In genomic region chr17:8433121-8433977, GRCm38 (mm10) we compare ENCODE assay signal across 12 mouse cellular contexts. TPM values are rescaled to one million over a fixed set of nuclear protein-coding genes. Genes with fewer than 3 reads are reported as not detected.
DNase-seq lines count a peak whose midpoint lies in the region; ATAC-seq and TF ChIP-seq lines count a peak whose summit lies in the region.
"Had no signal": no experiment of that assay in that cellular context is flagged by ENCODE, and none has a peak within 500 bp of the region (broad histone marks: within the 10 kb centered on the region; RNA-seq: fewer than 3 reads in every experiment).

No protein-coding gene starts in this region.

- no peak for TF ChIP-seq EP300 in stomach, postnatal 0 days (optimal IDR thresholded peaks at IDR 0.05)

- TF ChIP-seq CTCF in stomach, postnatal 0 days (IDR thresholded peaks at IDR 0.05; ENCODE audit: low read depth): no peak
- TF ChIP-seq CTCF in gastrocnemius, adult 2 months (IDR thresholded peaks at IDR 0.05): no peak

- peaks cover 99% of the 10 kb centered on the region for H3K27me3 ChIP-seq in lung, embryonic 15.5 days
- peaks cover 98% of the 10 kb centered on the region for H3K27me3 ChIP-seq in limb, embryonic 14.5 days (ENCODE audit: control insufficient read depth, insufficient read depth, low read length)
- H3K27me3 ChIP-seq in stomach, postnatal 0 days (ENCODE audit: control insufficient read depth, insufficient read depth, low read length): peaks cover 24% of the 10 kb centered on the region

- peak overlapping the region; percentile 53 for H3K4me2 ChIP-seq in lung, embryonic 15.5 days
- peak overlapping the region; percentile 49 for H3K4me2 ChIP-seq in limb, embryonic 14.5 days (replicated peaks; ENCODE audit: low read depth, low read length, severe bottlenecking)
- H3K4me2 ChIP-seq in stomach, postnatal 0 days (replicated peaks; ENCODE audit: low read depth): 0 out of 2 replicates have a peak overlapping the region, but pooled peaks have one; percentile 27

- peak; percentile 32; the same call in 1 of the 2 replicates for ATAC-seq in lung, embryonic 15.5 days (ENCODE audit: borderline replicate concordance, extremely low read depth, low FRiP score, low TSS enrichment)
- ATAC-seq in limb, embryonic 14.5 days (ENCODE audit: low FRiP score, low read depth): no peak
- ATAC-seq in stomach, postnatal 0 days (ENCODE audit: low FRiP score, low TSS enrichment): no peak; the same call in 1 of the 2 replicates

- no peaks in the 10 kb centered on the region for H3K9me3 ChIP-seq in lung, embryonic 15.5 days
- no peaks in the 10 kb centered on the region for H3K9me3 ChIP-seq in limb, embryonic 14.5 days (ENCODE audit: control insufficient read depth, low read length)
- no peaks in the 10 kb centered on the region for H3K9me3 ChIP-seq in stomach, postnatal 0 days (ENCODE audit: control insufficient read depth, low read length)

- no peak overlapping the region for H3K9ac ChIP-seq in lung, embryonic 15.5 days
- H3K9ac ChIP-seq in limb, embryonic 14.5 days (ENCODE audit: low read depth, low read length, severe bottlenecking): no peak overlapping the region
- H3K9ac ChIP-seq in stomach, postnatal 0 days (ENCODE audit: low read length): no peak overlapping the region

- peak overlapping the region; percentile 27 for H3K4me3 ChIP-seq in lung, embryonic 15.5 days
- H3K4me3 ChIP-seq in limb, embryonic 14.5 days (replicated peaks; ENCODE audit: low read length): peak overlapping the region; percentile 27
- H3K4me3 ChIP-seq in stomach, postnatal 0 days (ENCODE audit: low read depth, low read length): 0 out of 2 replicates have a peak overlapping the region, but pooled peaks have one; percentile 12
- no peak overlapping the region for H3K4me3 ChIP-seq in gastrocnemius, adult 2 months

- intact Hi-C loops in gastrocnemius, adult 2 months (cut with DNase I): no loop called here

- H3K4me1 ChIP-seq in lung, embryonic 15.5 days: peaks cover 15% of the 10 kb centered on the region
- H3K4me1 ChIP-seq in limb, embryonic 14.5 days (ENCODE audit: control insufficient read depth, insufficient read depth, low read length): peaks cover 19% of the 10 kb centered on the region
- no peaks in the 10 kb centered on the region for H3K4me1 ChIP-seq in stomach, postnatal 0 days (replicated peaks; ENCODE audit: control insufficient read depth, insufficient read depth)

- no peaks in the 10 kb centered on the region for H3K36me3 ChIP-seq in lung, embryonic 15.5 days
- no peaks in the 10 kb centered on the region for H3K36me3 ChIP-seq in limb, embryonic 14.5 days (ENCODE audit: control insufficient read depth, insufficient read depth, low read length)
- no peaks in the 10 kb centered on the region for H3K36me3 ChIP-seq in stomach, postnatal 0 days (ENCODE audit: control insufficient read depth, insufficient read depth, low read length)

- TF ChIP-seq POLR2A in limb, embryonic 14.5 days (IDR thresholded peaks at IDR 0.05; ENCODE audit: borderline replicate concordance, extremely low read depth, insufficient read depth, insufficient read length): no peak

- WGBS in lung, embryonic 15.5 days: under 1% methylated on average over 52 of the region's 52 CpGs
- under 1% methylated on average over 52 of the region's 52 CpGs for WGBS in limb, embryonic 14.5 days
- under 1% methylated on average over 52 of the region's 52 CpGs for WGBS in stomach, postnatal 0 days

- no peak overlapping the region for H3K27ac ChIP-seq in lung, embryonic 15.5 days
- H3K27ac ChIP-seq in limb, embryonic 14.5 days (replicated peaks; ENCODE audit: low read depth, low read length): no peak overlapping the region
- no peak overlapping the region for H3K27ac ChIP-seq in stomach, postnatal 0 days (replicated peaks)
- no peak overlapping the region for H3K27ac ChIP-seq in gastrocnemius, adult 2 months

- DNase-seq in embryo, embryonic 9.5 days (ENCODE audit: extremely low spot score): peak; percentile 26
- DNase-seq in embryo, embryonic 10 days (ENCODE audit: low spot score): no peak
- no peak for DNase-seq in lung, postnatal 25 days (ENCODE audit: low spot score)
- no peak for DNase-seq in limb, embryonic 14.5 days (ENCODE audit: low spot score)
- no peak for DNase-seq in stomach, postnatal 0 days (ENCODE audit: low spot score)
- DNase-seq in layer of hippocampus, adult 18-20 months (ENCODE audit: low spot score in 2 of 2): no peak
- DNase-seq in gastrocnemius, adult 2 months: no peak
- DNase-seq: cerebellum, adult 9-10 months; gastrocnemius, postnatal 25 days; thymus, adult 18-20 months had no signal

RNA-seq across cellular contexts. Expression of gene T, which starts 0.9 kb away (rescaled TPM):
- polyA plus RNA-seq in lung, embryonic 15.5 days (2015; fragmentation: Nextera tagmentation; extraction: Ambion mirVana): 0.21 and 0.24 TPM in 2 replicates
- polyA plus RNA-seq in limb, embryonic 14.5 days (2012; rRNA removed): 3.6 and 4.7 TPM in 2 replicates
- 0.56 and 0.72 TPM in 2 replicates for polyA plus RNA-seq in limb, embryonic 14.5 days (2014; fragmentation: Nextera tagmentation; extraction: Ambion mirVana)
- polyA plus RNA-seq in stomach, postnatal 0 days (2015; fragmentation: Nextera tagmentation; extraction: Ambion mirVana): not detected in 2 replicates
- total RNA-seq in layer of hippocampus, adult 18-20 months (2021): not detected
- not detected for total RNA-seq in gastrocnemius, adult 2 months (2021)
- total RNA-seq: gastrocnemius, postnatal 25 days; left cerebral cortex, postnatal 14 days had no signal
